Mouse (Mus musculus): Measurements from ENCODE around the gene Morc4.

DNA sequence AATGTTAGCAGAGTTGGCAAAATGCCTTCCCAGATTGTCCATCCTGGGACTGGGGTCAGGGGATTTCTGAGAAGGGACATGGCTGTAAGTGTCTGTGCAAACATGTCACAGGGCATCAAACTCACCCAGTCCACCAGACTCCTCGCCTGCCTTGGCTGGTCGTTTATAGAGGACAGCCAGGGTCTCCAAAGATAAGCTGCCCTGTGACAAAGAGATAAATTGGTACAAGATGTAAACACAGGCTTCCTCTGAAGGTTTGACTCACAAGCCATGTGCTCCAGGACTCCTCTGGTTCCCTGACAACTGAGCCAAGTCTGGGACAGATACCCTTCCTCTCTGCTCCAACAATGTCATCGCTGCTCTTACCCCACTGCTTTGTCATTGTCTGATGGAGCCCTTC lies 90.5 kb downstream of the Morc4 start:
- TF ChIP-seq CTCF (IDR thresholded peaks at IDR 0.05; ENCODE audit: borderline replicate concordance, insufficient read depth, low read length) (no peak), POLR2A (IDR thresholded peaks at IDR 0.05; ENCODE audit: low read depth, low read length) (no peak)
